In the genomic region with DNA sequence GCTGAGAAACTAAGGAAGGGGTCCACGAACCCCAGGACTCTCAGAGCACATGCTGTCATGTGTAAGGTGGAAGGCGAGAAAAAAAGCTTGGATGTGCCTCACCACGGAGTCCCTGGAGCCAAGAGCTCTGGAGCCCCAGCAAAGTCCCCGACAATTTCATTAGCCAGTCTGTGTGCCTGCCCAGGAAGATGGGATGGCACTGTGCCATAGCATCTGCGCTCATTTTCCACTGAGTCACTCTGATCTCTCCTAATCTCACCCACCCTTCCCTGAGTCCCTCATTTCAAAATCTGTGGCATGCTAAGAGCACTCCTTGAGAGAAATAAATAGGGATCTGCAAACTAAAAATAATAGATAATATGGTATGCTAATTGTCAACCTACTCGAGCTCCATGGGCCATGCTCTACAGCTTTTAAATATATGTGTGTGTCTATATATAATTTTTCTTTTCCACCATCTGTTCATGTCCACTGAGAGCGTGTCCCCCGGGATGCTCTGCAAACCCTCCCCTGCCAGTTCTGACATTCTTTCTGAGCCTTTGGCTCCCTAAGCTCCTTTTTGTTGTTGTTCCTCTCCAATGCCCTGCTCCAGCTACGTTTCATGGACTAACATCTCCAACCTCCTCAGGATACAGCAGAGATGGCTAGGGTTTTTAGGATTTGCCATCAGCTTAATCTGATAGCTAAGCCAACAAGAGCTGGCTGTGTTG, we compare ENCODE assay signal across 9 mouse cellular contexts.
DNase-seq lines count a peak whose midpoint lies in the region; ATAC-seq and TF ChIP-seq lines count a peak whose summit lies in the region.
"Had no signal": no experiment of that assay in that cellular context is flagged by ENCODE, and none has a peak within 500 bp of the region (broad histone marks: within the 10 kb centered on the region; RNA-seq: fewer than 3 reads in every experiment).

No protein-coding gene starts in this region.

- 57% methylated on average over 9 of the region's 9 CpGs for WGBS in kidney, embryonic 14.5 days
- 7% methylated on average over 9 of the region's 9 CpGs for WGBS in cerebellum, adult 2 months

- H3K36me3 ChIP-seq in kidney, embryonic 14.5 days (ENCODE audit: control insufficient read depth, insufficient read depth, low read length) = no peaks in the 10 kb centered on the region
- H3K36me3 ChIP-seq: liver, embryonic 15.5 days had no signal

- no peak overlapping the region for H3K4me2 ChIP-seq in kidney, embryonic 14.5 days (replicated peaks; ENCODE audit: low read depth, low read length)
- H3K4me2 ChIP-seq: liver, embryonic 15.5 days had no signal

- ATAC-seq in kidney, embryonic 14.5 days (ENCODE audit: low FRiP score, low TSS enrichment) = peak; percentile 81
- no peak for ATAC-seq in monocyte, adult 5-6 weeks (replicated peaks; ENCODE audit: insufficient number of reproducible peaks, low FRiP score, low TSS enrichment, poor library complexity, severe bottlenecking)

- intact Hi-C loops in gastrocnemius, postnatal 14 days (cut with DNase I; ENCODE audit: low total_unique reads) = no loop called here

- 0 out of 2 replicates have a peak overlapping the region, but pooled peaks have one; percentile 42 for H3K27ac ChIP-seq in kidney, embryonic 14.5 days (ENCODE audit: low read depth, low read length)
- H3K27ac ChIP-seq in cerebellum, adult 2 months (ENCODE audit: insufficient read depth, low read length) = peak overlapping the region; percentile 25; the same call in 1 of the 2 replicates
- H3K27ac ChIP-seq: liver, embryonic 15.5 days had no signal

- H3K27me3 ChIP-seq in kidney, embryonic 14.5 days (ENCODE audit: control insufficient read depth, insufficient read depth, low read length) = no peaks in the 10 kb centered on the region
- H3K27me3 ChIP-seq in cerebellum, adult 2 months (ENCODE audit: control insufficient read depth, insufficient read depth, low read length) = no peaks in the 10 kb centered on the region
- H3K27me3 ChIP-seq: liver, embryonic 15.5 days had no signal

- DNase-seq in kidney, postnatal 36 days = no peak
- DNase-seq in cerebellum, adult 2 months = peak; percentile 81 to 89
- peak; percentile 39 for DNase-seq in gastrocnemius, postnatal 14 days
- peak; percentile 14 to 73 for DNase-seq in left cerebral cortex, adult 8-10 months (ENCODE audit: low spot score in 2 of 2)
- DNase-seq in right cerebral cortex, postnatal 4 days = peak; percentile 2
- no peak for DNase-seq in yolk sac, embryonic 10.5 days (ENCODE audit: low spot score)

- no peak overlapping the region for H3K9ac ChIP-seq in kidney, embryonic 14.5 days (ENCODE audit: low read depth, low read length)
- H3K9ac ChIP-seq: liver, embryonic 15.5 days had no signal

- TF ChIP-seq POLR2A in cerebellum, adult 2 months (IDR thresholded peaks at IDR 0.05; ENCODE audit: borderline replicate concordance, insufficient read depth, low read length) = no peak

- H3K4me3 ChIP-seq in kidney, embryonic 14.5 days (ENCODE audit: low read length) = no peak overlapping the region
- peak overlapping the region; percentile 26 for H3K4me3 ChIP-seq in cerebellum, adult 2 months (replicated peaks; ENCODE audit: insufficient read depth, low read depth, low read length)
- H3K4me3 ChIP-seq: liver, embryonic 15.5 days had no signal

- no peaks in the 10 kb centered on the region for H3K9me3 ChIP-seq in kidney, embryonic 14.5 days (ENCODE audit: control insufficient read depth, low read length)
- H3K9me3 ChIP-seq: liver, embryonic 15.5 days had no signal

- no peak for TF ChIP-seq CTCF in cerebellum, adult 2 months (IDR thresholded peaks at IDR 0.05; ENCODE audit: borderline replicate concordance, insufficient read depth, low read depth, low read length)

- H3K4me1 ChIP-seq in kidney, embryonic 14.5 days (ENCODE audit: control insufficient read depth, insufficient read depth, low read length) = no peaks in the 10 kb centered on the region
- H3K4me1 ChIP-seq in cerebellum, adult 2 months (ENCODE audit: control insufficient read depth, insufficient read depth, low read length) = peaks cover 7% of the 10 kb centered on the region; the same call in 1 of the 2 replicates
- H3K4me1 ChIP-seq: liver, embryonic 15.5 days had no signal

Comparison
In these comparisons a context has a peak if more than half of its experiments do, and no peak if none do; other contexts are left out.
1. DNase-seq: peak in cerebellum, adult 2 months (2 of 2), gastrocnemius, postnatal 14 days (single experiment), left cerebral cortex, adult 8-10 months (2 of 2) and right cerebral cortex, postnatal 4 days (single experiment); none in kidney, postnatal 36 days (0 of 2) and yolk sac, embryonic 10.5 days (single experiment).